In genomic region chr1:132193806-132194205, GRCm38 (mm10) we compare ENCODE assay signal across 19 mouse cellular contexts. TPM values are rescaled to one million over a fixed set of nuclear protein-coding genes. Genes with fewer than 3 reads are reported as not detected.
DNase-seq lines count a peak whose midpoint lies in the region; ATAC-seq lines count a peak whose summit lies in the region.
"Had no signal": no experiment of that assay in that cellular context is flagged by ENCODE, and none has a peak within 500 bp of the region (broad histone marks: within the 10 kb centered on the region; RNA-seq: fewer than 3 reads in every experiment).

No protein-coding gene starts in this region.

- no peaks in the 10 kb centered on the region; the same call in 1 of the 2 replicates for H3K27me3 ChIP-seq in forebrain, embryonic 11.5 days (ENCODE audit: control insufficient read depth, insufficient read depth, low read length)
- H3K27me3 ChIP-seq in hindbrain, embryonic 14.5 days (ENCODE audit: control insufficient read depth, insufficient read depth, low read length): no peaks in the 10 kb centered on the region
- H3K27me3 ChIP-seq in midbrain, embryonic 16.5 days (ENCODE audit: control insufficient read depth, insufficient read depth, low read depth, low read length): no peaks in the 10 kb centered on the region
- H3K27me3 ChIP-seq in liver, embryonic 11.5 days (replicated peaks; ENCODE audit: control insufficient read depth, insufficient read depth, low read length): peaks cover 85% of the 10 kb centered on the region

- H3K9ac ChIP-seq in forebrain, embryonic 11.5 days (ENCODE audit: low read length): no peak overlapping the region
- peak overlapping the region; percentile 95 for H3K9ac ChIP-seq in hindbrain, embryonic 14.5 days
- peak overlapping the region; percentile 99 for H3K9ac ChIP-seq in midbrain, embryonic 16.5 days (ENCODE audit: low read depth, low read length)
- H3K9ac ChIP-seq in liver, embryonic 11.5 days (ENCODE audit: low read depth, low read length): no peak overlapping the region

- 75% methylated on average over 3 of the region's 3 CpGs for WGBS in forebrain, embryonic 11.5 days
- 66% methylated on average over 3 of the region's 3 CpGs for WGBS in hindbrain, embryonic 14.5 days
- 66% methylated on average over 3 of the region's 3 CpGs for WGBS in midbrain, embryonic 16.5 days
- 61% methylated on average over 3 of the region's 3 CpGs for WGBS in liver, embryonic 11.5 days

- H3K36me3 ChIP-seq in forebrain, embryonic 11.5 days (ENCODE audit: control insufficient read depth, insufficient read depth, low read length): no peaks in the 10 kb centered on the region
- H3K36me3 ChIP-seq in hindbrain, embryonic 14.5 days (replicated peaks; ENCODE audit: control insufficient read depth, insufficient read depth): no peaks in the 10 kb centered on the region
- no peaks in the 10 kb centered on the region for H3K36me3 ChIP-seq in midbrain, embryonic 16.5 days (ENCODE audit: control insufficient read depth, insufficient read depth, low read length)
- H3K36me3 ChIP-seq in liver, embryonic 11.5 days (ENCODE audit: control insufficient read depth, insufficient read depth, low read length): no peaks in the 10 kb centered on the region
- H3K36me3 ChIP-seq: heart, embryonic 10.5 days had no signal

- no peak overlapping the region for H3K27ac ChIP-seq in forebrain, embryonic 11.5 days (ENCODE audit: low read depth, low read length)
- H3K27ac ChIP-seq in hindbrain, embryonic 14.5 days: peak overlapping the region; percentile 99; the same call in 1 of the 2 replicates
- H3K27ac ChIP-seq in midbrain, embryonic 16.5 days (ENCODE audit: low read length): peak overlapping the region; percentile 100
- no peak overlapping the region for H3K27ac ChIP-seq in liver, embryonic 11.5 days (ENCODE audit: low read depth, low read length)
- H3K27ac ChIP-seq: gastrocnemius, adult 2 months; heart, embryonic 10.5 days had no signal

- DNase-seq in ES-CJ7 (ENCODE audit: low read depth, low spot score): peak; percentile 87
- no peak for DNase-seq in forebrain, embryonic 11.5 days (ENCODE audit: low spot score)
- DNase-seq in hindbrain, embryonic 14.5 days (ENCODE audit: low spot score): no peak
- DNase-seq in thymus, postnatal 0 days (ENCODE audit: low spot score): no peak
- DNase-seq in adrenal gland, postnatal 10 days: no peak
- no peak for DNase-seq in liver, embryonic 11.5 days (ENCODE audit: low spot score)
- DNase-seq: adrenal gland, postnatal 14 days; gastrocnemius, adult 2 months; layer of hippocampus, adult 9-11 months; thymus, postnatal 25 days had no signal

- no peak for ATAC-seq in forebrain, embryonic 11.5 days (replicated peaks; ENCODE audit: low FRiP score)
- no peak for ATAC-seq in hindbrain, embryonic 14.5 days (ENCODE audit: low FRiP score)
- no peak for ATAC-seq in midbrain, embryonic 16.5 days
- ATAC-seq in liver, embryonic 11.5 days (replicated peaks; ENCODE audit: low FRiP score): no peak

- H3K4me1 ChIP-seq in forebrain, embryonic 11.5 days (replicated peaks; ENCODE audit: control insufficient read depth, insufficient read depth, low read length): peaks cover 68% of the 10 kb centered on the region
- H3K4me1 ChIP-seq in hindbrain, embryonic 14.5 days (replicated peaks; ENCODE audit: control insufficient read depth, insufficient read depth, low read length): peaks cover 66% of the 10 kb centered on the region
- peaks cover 72% of the 10 kb centered on the region for H3K4me1 ChIP-seq in midbrain, embryonic 16.5 days (ENCODE audit: control insufficient read depth, insufficient read depth, low read length)
- peaks cover 6% of the 10 kb centered on the region for H3K4me1 ChIP-seq in liver, embryonic 11.5 days (replicated peaks; ENCODE audit: control insufficient read depth, insufficient read depth, low read length)

- H3K9me3 ChIP-seq in forebrain, embryonic 11.5 days (ENCODE audit: control insufficient read depth, low read length): no peaks in the 10 kb centered on the region
- H3K9me3 ChIP-seq in hindbrain, embryonic 14.5 days (ENCODE audit: control insufficient read depth, low read length): no peaks in the 10 kb centered on the region
- H3K9me3 ChIP-seq in midbrain, embryonic 16.5 days (replicated peaks; ENCODE audit: control insufficient read depth, low read length, poor library complexity, severe bottlenecking): no peaks in the 10 kb centered on the region
- H3K9me3 ChIP-seq in liver, embryonic 11.5 days (ENCODE audit: control insufficient read depth, low read length): no peaks in the 10 kb centered on the region
- H3K9me3 ChIP-seq: heart, embryonic 10.5 days; megakaryocyte, embryonic 14.5 days had no signal

- H3K4me2 ChIP-seq in forebrain, embryonic 11.5 days (ENCODE audit: low read depth, low read length, severe bottlenecking): no peak overlapping the region; the same call in 1 of the 2 replicates
- peak overlapping the region; percentile 83 for H3K4me2 ChIP-seq in hindbrain, embryonic 14.5 days (replicated peaks)
- H3K4me2 ChIP-seq in midbrain, embryonic 16.5 days (ENCODE audit: low read length): peak overlapping the region; percentile 93
- H3K4me2 ChIP-seq in liver, embryonic 11.5 days: no peak overlapping the region

- H3K4me3 ChIP-seq in forebrain, embryonic 11.5 days (ENCODE audit: low read depth, low read length): 0 out of 2 replicates have a peak overlapping the region, but pooled peaks have one; percentile 1
- peak overlapping the region; percentile 87 for H3K4me3 ChIP-seq in hindbrain, embryonic 14.5 days (replicated peaks; ENCODE audit: low read length)
- peak overlapping the region; percentile 93 for H3K4me3 ChIP-seq in midbrain, embryonic 16.5 days (ENCODE audit: low read depth, low read length)
- no peak overlapping the region for H3K4me3 ChIP-seq in liver, embryonic 11.5 days (ENCODE audit: low read depth, low read length)
- H3K4me3 ChIP-seq: gastrocnemius, adult 2 months; heart, embryonic 10.5 days; megakaryocyte, embryonic 14.5 days had no signal

RNA-seq across cellular contexts. Expression of gene AC124108.1, which starts 2.5 kb away (rescaled TPM):
- 4.7 and 5.6 TPM in 2 replicates for polyA plus RNA-seq in forebrain, embryonic 11.5 days (2014; fragmentation: Nextera tagmentation; extraction: Ambion mirVana)
- 3.6 and 3.8 TPM in 2 replicates for polyA plus RNA-seq in hindbrain, embryonic 14.5 days (2014; fragmentation: Nextera tagmentation; extraction: Ambion mirVana)
- polyA plus RNA-seq in midbrain, embryonic 16.5 days (2015; fragmentation: Nextera tagmentation; extraction: Ambion mirVana): 2.8 and 4.0 TPM in 2 replicates
- polyA plus RNA-seq in thymus, postnatal 0 days (2015; fragmentation: Nextera tagmentation; extraction: Ambion mirVana): not detected in 2 replicates
- total RNA-seq in adrenal gland, postnatal 10 days (2021): under 1 TPM in 1 of 2 experiments, not detected in 1; 0.15 TPM
- 0.04 and 0.08 TPM in 2 replicates for polyA plus RNA-seq in liver, embryonic 11.5 days (2014; fragmentation: Nextera tagmentation; extraction: Ambion mirVana)
- total RNA-seq: gastrocnemius, adult 2 months; hematopoietic stem cell, adult 5-6 weeks had no signal
- polyA plus RNA-seq: heart, embryonic 10.5 days; liver, embryonic 16.5 days had no signal

RNA-seq across cellular contexts. Expression of gene Lemd1, which starts 2.6 kb away (rescaled TPM):
- polyA plus RNA-seq in forebrain, embryonic 11.5 days (2014; fragmentation: Nextera tagmentation; extraction: Ambion mirVana): 8.1 and 12.1 TPM in 2 replicates
- 15.9 and 22.1 TPM in 2 replicates for polyA plus RNA-seq in hindbrain, embryonic 14.5 days (2014; fragmentation: Nextera tagmentation; extraction: Ambion mirVana)
- 16.2 and 18.0 TPM in 2 replicates for polyA plus RNA-seq in midbrain, embryonic 16.5 days (2015; fragmentation: Nextera tagmentation; extraction: Ambion mirVana)
- 0.23 TPM in 1 of 2 replicates, not detected in the other for polyA plus RNA-seq in thymus, postnatal 0 days (2015; fragmentation: Nextera tagmentation; extraction: Ambion mirVana)
- total RNA-seq in adrenal gland, postnatal 10 days (2021): under 1 TPM; 0.27 to 0.36 TPM
- polyA plus RNA-seq in liver, embryonic 11.5 days (2014; fragmentation: Nextera tagmentation; extraction: Ambion mirVana): 0.27 TPM in 1 of 2 replicates, not detected in the other
- total RNA-seq: adrenal gland, postnatal 14 days; gastrocnemius, adult 2 months; hematopoietic stem cell, adult 5-6 weeks had no signal
- polyA plus RNA-seq: liver, embryonic 16.5 days had no signal

RNA-seq across cellular contexts. Expression of gene Gm10188, which starts 35.8 kb away (rescaled TPM):
- polyA plus RNA-seq in forebrain, embryonic 11.5 days (2014; fragmentation: Nextera tagmentation; extraction: Ambion mirVana): not detected in 2 replicates
- 0.39 and 0.47 TPM in 2 replicates for polyA plus RNA-seq in hindbrain, embryonic 14.5 days (2014; fragmentation: Nextera tagmentation; extraction: Ambion mirVana)
- polyA plus RNA-seq in midbrain, embryonic 16.5 days (2015; fragmentation: Nextera tagmentation; extraction: Ambion mirVana): 0.28 and 0.63 TPM in 2 replicates
- polyA plus RNA-seq in thymus, postnatal 0 days (2015; fragmentation: Nextera tagmentation; extraction: Ambion mirVana): not detected in 2 replicates
- not detected for total RNA-seq in adrenal gland, postnatal 10 days (2021)
- not detected in 2 replicates for polyA plus RNA-seq in liver, embryonic 11.5 days (2014; fragmentation: Nextera tagmentation; extraction: Ambion mirVana)
- total RNA-seq: adrenal gland, postnatal 14 days; gastrocnemius, adult 2 months; hematopoietic stem cell, adult 5-6 weeks had no signal
- polyA plus RNA-seq: cortical plate, adult 2 months; heart, embryonic 10.5 days; kidney, embryonic 14.5 days; limb, embryonic 11.5 days; liver, embryonic 16.5 days; stomach, embryonic 14.5 days had no signal

RNA-seq across cellular contexts. Expression of gene Cdk18, which starts 54.3 kb away (rescaled TPM):
- polyA plus RNA-seq in forebrain, embryonic 11.5 days (2014; fragmentation: Nextera tagmentation; extraction: Ambion mirVana): 0.35 and 0.96 TPM in 2 replicates
- 0.37 and 0.63 TPM in 2 replicates for polyA plus RNA-seq in hindbrain, embryonic 14.5 days (2014; fragmentation: Nextera tagmentation; extraction: Ambion mirVana)
- 1.7 and 2.4 TPM in 2 replicates for polyA plus RNA-seq in midbrain, embryonic 16.5 days (2015; fragmentation: Nextera tagmentation; extraction: Ambion mirVana)
- polyA plus RNA-seq in thymus, postnatal 0 days (2015; fragmentation: Nextera tagmentation; extraction: Ambion mirVana): 1.7 and 1.9 TPM in 2 replicates
- 10 to 100 TPM; 14.6 TPM for total RNA-seq in adrenal gland, postnatal 10 days (2021)
- 4.1 and 4.4 TPM in 2 replicates for polyA plus RNA-seq in liver, embryonic 11.5 days (2014; fragmentation: Nextera tagmentation; extraction: Ambion mirVana)

Comparison
In these comparisons a context has a peak if more than half of its experiments do, and no peak if none do; other contexts are left out.
1. H3K27ac ChIP-seq: peak in hindbrain, embryonic 14.5 days (single experiment) and midbrain, embryonic 16.5 days (single experiment); none in forebrain, embryonic 11.5 days (single experiment) and liver, embryonic 11.5 days (single experiment).
2. H3K4me2 ChIP-seq: peak in hindbrain, embryonic 14.5 days (single experiment) and midbrain, embryonic 16.5 days (single experiment); none in forebrain, embryonic 11.5 days (single experiment) and liver, embryonic 11.5 days (single experiment).
3. H3K9ac ChIP-seq: peak in hindbrain, embryonic 14.5 days (single experiment) and midbrain, embryonic 16.5 days (single experiment); none in forebrain, embryonic 11.5 days (single experiment) and liver, embryonic 11.5 days (single experiment).